Mouse (Mus musculus) forebrain, embryonic 14.5 days (tissue): Measurements from ENCODE around the gene Shmt2. TPM values are rescaled to one million over a fixed set of nuclear protein-coding genes. Genes with fewer than 3 reads are reported as not detected.

ENCODE experiments used
- ATAC-seq: fragments of 200-750 bp; cut with Nextera tagmentation; 2 replicates; pipeline ENCODE4 v1.8.0; 2017; ENCODE audit warnings: mild to moderate bottlenecking, moderate library complexity
- DNase-seq: peaks from one replicate; pipeline ENCODE4 v3.0.0-alpha.2; 2015; ENCODE audit warnings: low spot score
- H3K27ac ChIP-seq: fragments of 300-500 bp; sonication (generic); 2 replicates; pipeline ENCODE4 v1.5.1; 2014; ENCODE audit warnings: low read depth, mild to moderate bottlenecking, control low read depth, low read length, moderate library complexity
- H3K27me3 ChIP-seq: fragments of 300-500 bp; sonication (generic); replicated peaks from 2 replicates; pipeline ENCODE4 v1.6.1; 2014; ENCODE audit warnings: low read length, control low read depth, mixed read lengths; ENCODE audit not compliant: control insufficient read depth, insufficient read depth
- H3K36me3 ChIP-seq: fragments of 300-500 bp; sonication (generic); 2 replicates; pipeline ENCODE4 v1.6.1; 2014; ENCODE audit warnings: low read length, control low read depth; ENCODE audit not compliant: control insufficient read depth, insufficient read depth
- H3K4me1 ChIP-seq: fragments of 300-500 bp; sonication (generic); 2 replicates; pipeline ENCODE4 v1.6.1; 2014; ENCODE audit warnings: antibody characterized with exemption, low read length, control low read depth; ENCODE audit not compliant: control insufficient read depth, insufficient read depth
- H3K4me2 ChIP-seq: fragments of 300-500 bp; sonication (generic); 2 replicates; pipeline ENCODE4 v1.6.1; 2014; ENCODE audit warnings: mild to moderate bottlenecking, control low read depth, low read length
- H3K4me3 ChIP-seq: fragments of 300-500 bp; sonication (generic); 2 replicates; pipeline ENCODE4 v1.5.1; 2014; ENCODE audit warnings: low read depth, low read length, control low read depth
- H3K9ac ChIP-seq: fragments of 300-500 bp; sonication (generic); 2 replicates; pipeline ENCODE4 v1.6.1; 2014; ENCODE audit warnings: mild to moderate bottlenecking, low read length, control low read depth, moderate library complexity
- H3K9me3 ChIP-seq: fragments of 300-500 bp; sonication (generic); replicated peaks from 2 replicates; pipeline ENCODE4 v1.6.1; 2016; ENCODE audit warnings: low read length, control low read depth, mixed read lengths; ENCODE audit not compliant: control insufficient read depth
- WGBS: fragments of 180-500 bp; shearing (Covaris S2); extraction: QIAGEN DNeasy Blood & Tissue Kit; methylation state at CpG from one replicate; pipeline ENCODE4 v1.1.7; 2014; 5-methylcytosine and 5-hydroxymethylcytosine counted together
- polyA plus RNA-seq: library from polyadenylated mRNA; unstranded; fragments of >200 nt; fragmentation: Nextera tagmentation; extraction: Ambion mirVana; gene quantifications from 2 replicates; pipeline ENCODE4 v1.2.1, GENCODE M21; 2014

The Shmt2 gene
- polyA plus RNA-seq, 1 experiment from 2014 or later: 53.1 TPM

DNA sequence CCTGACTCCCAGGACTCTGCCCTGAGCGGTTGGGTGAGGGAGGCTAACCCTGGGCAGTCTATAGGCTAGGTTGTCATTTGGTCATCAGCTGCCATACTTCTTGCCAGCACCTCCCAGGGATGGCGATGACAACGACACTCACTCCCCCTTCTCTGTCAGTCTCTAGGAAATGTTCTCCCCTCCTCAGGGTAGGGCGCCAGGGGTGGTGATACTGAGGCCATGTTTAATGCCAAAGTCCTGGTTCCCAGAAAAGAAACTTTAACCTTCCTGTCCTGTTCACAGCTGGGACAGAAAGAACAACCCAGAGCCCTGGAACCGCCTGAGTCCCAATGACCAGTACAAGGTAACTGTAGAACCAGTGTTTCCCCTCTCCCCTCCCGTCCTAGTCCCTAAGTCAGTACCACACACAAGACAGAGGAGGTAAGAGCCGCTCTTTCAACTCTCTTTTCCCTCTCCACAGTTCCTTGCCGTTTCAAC is 6.2 kb downstream of the Shmt2 start:
- Histone ChIP-seq H3K4me2 (no peak overlapping the region), H3K9me3 (no peaks in the 10 kb centered on the region), H3K27me3 (peaks cover 14% of the 10 kb centered on the region), H3K4me1 (peaks cover 42% of the 10 kb centered on the region), H3K4me3 (no peak overlapping the region), H3K27ac (no peak overlapping the region), H3K9ac (no peak overlapping the region), H3K36me3 (peaks cover 25% of the 10 kb centered on the region)
- DNase-seq: no peak
- ATAC-seq: no peak
- 24% methylated on average over 8 of the region's 8 CpGs for WGBS

DNA sequence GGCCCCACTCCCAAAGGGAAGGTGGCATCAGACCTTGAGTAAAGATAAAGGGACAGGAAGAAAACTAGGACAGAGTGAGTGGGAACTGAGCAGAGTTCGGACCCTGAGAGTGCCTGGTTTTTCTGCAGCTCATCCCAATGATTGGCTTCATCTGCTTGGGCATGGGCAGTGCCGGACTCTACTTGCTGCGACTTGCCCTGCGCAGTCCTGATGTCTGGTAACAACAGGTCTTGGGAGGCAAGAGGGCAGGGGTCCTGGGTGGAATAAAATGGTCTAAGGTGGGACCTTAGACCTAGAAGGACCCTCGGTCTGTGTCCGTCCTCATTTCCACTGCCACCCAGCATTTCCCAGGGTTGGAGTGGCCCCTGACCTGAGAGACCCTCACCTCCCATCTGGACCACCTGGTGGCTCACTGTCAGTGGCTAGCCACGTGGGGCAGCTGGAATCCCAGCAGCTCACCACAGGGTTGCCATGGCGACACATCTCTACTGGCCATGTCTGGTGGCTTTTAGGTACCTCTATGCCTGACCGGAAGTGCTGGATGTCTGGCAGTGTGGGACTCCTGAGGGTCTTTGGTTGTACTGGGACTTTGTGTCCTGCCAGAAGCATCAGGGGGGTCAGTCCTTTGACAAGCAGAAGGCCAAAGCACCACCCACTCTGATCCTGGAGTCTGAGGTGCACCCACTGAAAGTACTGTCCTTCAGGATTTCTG is 6.8 kb downstream of the Shmt2 start:
- DNase-seq: no peak
- no peak for ATAC-seq
- Histone ChIP-seq H3K27ac (no peak overlapping the region), H3K4me3 (no peak overlapping the region), H3K9ac (no peak overlapping the region), H3K27me3 (peaks cover 14% of the 10 kb centered on the region), H3K9me3 (no peaks in the 10 kb centered on the region), H3K36me3 (peaks cover 25% of the 10 kb centered on the region), H3K4me1 (peaks cover 48% of the 10 kb centered on the region), H3K4me2 (no peak overlapping the region)
- WGBS: 34% methylated on average over 9 of the region's 9 CpGs

DNA sequence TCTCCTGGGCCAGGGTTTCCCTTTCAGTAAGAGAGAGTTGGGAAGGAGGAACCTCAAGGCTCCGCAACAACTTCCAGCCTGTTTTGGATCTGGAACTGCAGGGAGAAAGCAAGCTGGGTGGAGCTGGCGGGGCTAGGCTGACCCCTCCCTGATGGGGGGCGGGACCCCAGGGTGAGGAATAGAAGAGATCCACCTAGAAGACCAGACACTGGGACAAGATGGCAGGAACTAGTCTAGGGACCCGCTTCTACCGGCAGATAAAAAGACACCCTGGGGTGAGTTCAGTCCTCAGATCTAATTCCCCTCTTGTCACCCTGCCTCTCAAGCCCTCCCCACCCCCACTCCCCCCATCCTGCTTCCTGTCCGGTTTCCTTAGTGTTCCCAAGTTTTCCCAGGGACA is 7.5 kb downstream of the Shmt2 start, which contains the start of gene Ndufa4l2:
TSS of gene Ndufa4l2 (plus strand) at position 204 of the 400 bp plus-strand sequence.
- Histone ChIP-seq H3K27ac (no peak within 1 kb of the TSS; the same call in 1 of the 2 replicates), H3K4me2 (peak within 1 kb of the TSS; percentile 90), H3K9ac (peak within 1 kb of the TSS; percentile 10; the same call in 1 of the 2 replicates), H3K4me3 (no peak within 1 kb of the TSS), H3K36me3 (peaks cover 21% of the 10 kb centered on the region), H3K27me3 (peaks cover 14% of the 10 kb centered on the region), H3K9me3 (no peaks in the 10 kb centered on the region), H3K4me1 (peaks cover 53% of the 10 kb centered on the region)
- DNase-seq: no peak
- 18% methylated on average over 6 of the region's 6 CpGs for WGBS
- ATAC-seq: no peak

DNA sequence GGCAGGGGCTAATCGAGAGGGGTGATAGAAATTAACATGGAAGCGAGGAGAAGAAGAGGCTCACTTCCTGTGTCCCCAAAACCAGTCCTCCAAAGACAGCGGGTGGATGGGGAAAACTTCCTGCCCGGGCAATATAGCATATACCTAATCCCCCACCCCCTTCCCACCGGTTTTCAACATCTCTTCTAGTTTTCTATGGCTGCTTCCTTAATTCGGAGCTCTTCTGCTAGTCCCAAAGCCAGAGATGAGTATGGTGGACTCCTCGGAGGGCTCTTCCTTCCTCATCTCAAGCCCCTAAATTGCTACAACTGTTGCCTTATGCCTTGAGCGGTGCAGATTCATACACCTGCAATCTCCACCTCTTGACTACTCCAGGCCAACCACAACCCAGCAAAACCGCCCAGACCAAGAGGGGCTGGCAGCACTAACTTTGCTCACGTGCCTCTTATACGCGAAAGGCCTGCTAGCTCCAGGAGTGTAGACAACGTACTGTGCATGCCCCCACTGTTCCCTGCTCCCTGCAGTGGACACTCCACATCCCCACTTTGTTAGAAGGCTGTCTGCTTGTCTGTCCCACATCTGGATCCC is 8.0 kb downstream of the Shmt2 start:
- Histone ChIP-seq H3K27me3 (peaks cover 14% of the 10 kb centered on the region), H3K4me3 (no peak overlapping the region), H3K4me1 (peaks cover 54% of the 10 kb centered on the region), H3K9ac (peak overlapping the region; percentile 10; the same call in 1 of the 2 replicates), H3K36me3 (peaks cover 16% of the 10 kb centered on the region), H3K9me3 (no peaks in the 10 kb centered on the region), H3K4me2 (peak overlapping the region; percentile 90), H3K27ac (no peak overlapping the region; the same call in 1 of the 2 replicates)
- no peak for DNase-seq
- WGBS: 11% methylated on average over 13 of the region's 13 CpGs
- ATAC-seq: no peak

DNA sequence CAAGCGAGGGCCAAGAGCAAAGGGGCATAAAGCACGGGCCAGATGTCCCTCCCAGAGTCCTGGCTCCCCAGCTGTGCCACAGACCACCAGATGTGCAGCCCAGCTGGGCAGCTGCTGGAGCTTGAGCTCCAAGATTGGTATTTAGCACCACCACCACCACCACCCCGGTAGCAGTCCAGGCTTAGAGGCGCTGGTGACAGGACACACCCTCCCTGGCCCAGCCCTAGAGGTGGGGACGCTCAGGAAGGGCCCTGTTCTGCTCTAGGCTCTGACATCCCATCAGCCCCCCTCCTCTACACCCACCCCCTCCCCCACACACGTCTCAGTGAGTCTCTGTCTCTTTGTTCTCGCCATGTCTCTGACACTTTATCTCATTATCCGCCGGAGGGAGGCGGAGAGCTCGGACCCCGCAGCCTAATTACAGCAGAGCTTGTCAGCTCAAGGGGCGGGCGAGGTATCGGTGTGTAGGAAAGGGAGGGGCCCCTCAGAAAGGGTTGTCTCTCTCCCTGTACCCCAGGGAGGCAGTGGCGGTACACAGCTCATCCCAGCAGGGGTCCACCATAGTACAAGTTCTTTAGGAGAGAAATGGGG is 8.6 kb downstream of the Shmt2 start:
- Histone ChIP-seq H3K27me3 (peaks cover 14% of the 10 kb centered on the region), H3K9ac (peak overlapping the region; percentile 10; the same call in 1 of the 2 replicates), H3K27ac (peak overlapping the region; percentile 22; the same call in 1 of the 2 replicates), H3K9me3 (no peaks in the 10 kb centered on the region), H3K4me1 (peaks cover 54% of the 10 kb centered on the region), H3K36me3 (peaks cover 11% of the 10 kb centered on the region), H3K4me3 (no peak overlapping the region), H3K4me2 (peak overlapping the region; percentile 90)
- 1% methylated on average over 16 of the region's 16 CpGs for WGBS
- ATAC-seq: no peak
- peak; percentile 76 for DNase-seq

DNA sequence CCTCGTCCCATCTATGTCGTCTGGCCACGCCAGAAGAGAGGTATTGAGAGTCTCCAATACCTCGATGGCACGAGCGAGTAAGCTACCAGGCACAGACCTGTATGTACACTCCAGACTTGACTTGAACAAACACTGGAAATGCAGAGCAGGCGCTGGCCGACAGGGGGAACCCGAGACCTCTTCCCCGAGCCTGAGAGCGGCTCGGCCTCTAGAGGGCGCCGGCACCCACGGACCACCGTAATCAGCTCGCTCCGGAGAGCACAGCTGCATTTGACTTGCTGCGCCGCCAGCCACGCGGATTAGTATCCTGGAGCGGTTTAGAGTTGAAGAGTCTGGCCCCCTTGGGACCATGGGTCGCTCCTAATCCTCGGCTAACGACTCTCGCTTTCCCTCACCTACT is 9.4 kb downstream of the Shmt2 start:
- Histone ChIP-seq H3K36me3 (peaks cover 5% of the 10 kb centered on the region), H3K9ac (peak overlapping the region; percentile 76; the same call in 1 of the 2 replicates), H3K4me2 (peak overlapping the region; percentile 90), H3K27me3 (peaks cover 14% of the 10 kb centered on the region), H3K9me3 (no peaks in the 10 kb centered on the region), H3K4me3 (peak overlapping the region; percentile 42; the same call in 1 of the 2 replicates), H3K27ac (peak overlapping the region; percentile 97), H3K4me1 (peaks cover 54% of the 10 kb centered on the region)
- ATAC-seq (peak; percentile 16), DNase-seq (peak; percentile 95)
- WGBS: 0% methylated on average over 27 of the region's 27 CpGs

DNA sequence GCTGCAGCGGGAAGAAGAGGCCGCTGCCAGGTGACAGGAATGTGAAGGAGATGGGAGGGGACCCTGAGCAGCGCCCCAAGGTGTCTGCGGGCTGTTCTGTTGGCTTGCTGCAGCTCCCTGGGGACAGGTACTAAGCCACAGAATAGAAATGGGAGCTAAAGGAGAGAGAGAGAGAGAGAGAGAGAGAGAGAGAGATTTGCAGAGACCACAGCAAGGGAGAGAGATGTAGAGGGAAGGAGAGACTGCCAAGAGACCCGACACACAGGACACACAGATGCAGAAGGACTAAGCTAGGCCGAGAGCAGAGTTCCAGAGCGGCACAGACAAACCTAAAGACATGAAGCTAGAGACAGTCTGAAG is 10.0 kb downstream of the Shmt2 start:
- Histone ChIP-seq H3K9me3 (no peaks in the 10 kb centered on the region), H3K36me3 (no peaks in the 10 kb centered on the region; the same call in 1 of the 2 replicates), H3K4me1 (peaks cover 54% of the 10 kb centered on the region), H3K4me3 (peak overlapping the region; percentile 42), H3K27ac (peak overlapping the region; percentile 97), H3K4me2 (peak overlapping the region; percentile 90), H3K9ac (peak overlapping the region; percentile 76), H3K27me3 (peaks cover 17% of the 10 kb centered on the region; the same call in 1 of the 2 replicates)
- ATAC-seq (no peak), DNase-seq (no peak)
- WGBS: 5% methylated on average over 7 of the region's 7 CpGs

DNA sequence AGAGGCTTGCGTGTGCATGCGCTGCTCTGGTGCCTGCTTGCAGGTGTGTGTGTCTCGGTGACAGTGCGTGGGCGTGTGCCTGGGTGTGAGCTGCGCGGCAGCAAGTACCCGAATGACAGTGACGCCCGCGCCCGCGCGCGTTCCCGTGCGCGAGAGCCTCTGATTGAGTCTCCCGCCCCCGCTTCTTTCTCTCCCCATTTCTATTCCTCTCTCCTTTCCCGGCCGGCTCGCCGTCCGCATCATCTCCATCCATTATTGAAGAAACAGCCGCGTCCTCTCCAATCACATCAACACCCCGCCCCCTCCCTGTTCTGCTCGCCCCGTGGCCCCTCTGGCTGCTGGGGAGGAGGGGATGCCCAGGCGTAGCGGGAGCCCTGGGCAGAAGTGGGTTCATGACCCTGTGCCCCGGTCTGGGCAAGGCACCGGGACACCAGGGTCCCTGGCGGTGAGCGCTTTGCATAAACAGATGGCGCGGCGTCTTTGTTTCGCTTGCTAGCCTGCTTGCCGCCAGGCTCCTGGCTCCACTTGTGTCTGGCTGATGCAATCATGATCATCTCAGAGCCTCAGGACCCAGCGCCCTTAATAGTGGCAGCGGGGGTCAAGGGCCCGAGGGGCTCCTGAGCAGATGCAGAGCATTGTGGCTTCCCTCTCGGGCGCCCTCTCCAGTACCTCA is 10.5 kb downstream of the Shmt2 start:
- DNase-seq: peak; percentile 85
- Histone ChIP-seq H3K9me3 (no peaks in the 10 kb centered on the region), H3K36me3 (no peaks in the 10 kb centered on the region), H3K4me2 (peak overlapping the region; percentile 90), H3K27me3 (peaks cover 21% of the 10 kb centered on the region; the same call in 1 of the 2 replicates), H3K27ac (peak overlapping the region; percentile 97), H3K4me1 (peaks cover 50% of the 10 kb centered on the region), H3K9ac (peak overlapping the region; percentile 76), H3K4me3 (peak overlapping the region; percentile 42)
- WGBS: under 1% methylated on average over 42 of the region's 46 CpGs
- no peak; the same call in 1 of the 2 replicates for ATAC-seq
